Mouse (Mus musculus): Measurements from ENCODE around the gene Galnt11.
"Not testable (repeated sequence)": the region's sequence is repeated elsewhere in the genome, so short reads cannot be mapped to it uniquely, and the experiment has no call there.

Galnt11 gene

GRCm38 (mm10) chr5:25221604-25222003 lies at the start of gene Galnt11:
Galnt11 (plus strand) TSS chr5:25221904.
- in situ Hi-C loops (cut with MboI, MseI) = loop anchor here (10.0 kb wide), 1 partner anchor 1187 kb away; the partner anchor contains the start of gene Fam126a

- in situ Hi-C loops (cut with MboI, MseI) = not testable (repeated sequence)
Measured at GRCm38 (mm10) chr5:25177937-25178336, 43.8 kb upstream of the Galnt11 start.

- in situ Hi-C loops (cut with MboI, MseI) = not testable (repeated sequence)
Measured at GRCm38 (mm10) chr5:25178543-25178942, 43.2 kb upstream of the Galnt11 start.

- in situ Hi-C loops (cut with MboI, MseI) = no loop called here
Measured at GRCm38 (mm10) chr5:25179284-25179683, 42.4 kb upstream of the Galnt11 start.

- in situ Hi-C loops (cut with MboI, MseI) = loop anchor here (10.0 kb wide), 1 partner anchor 645 kb away; no protein-coding TSS in a partner anchor
Measured at GRCm38 (mm10) chr5:25179936-25180488, 41.7 kb upstream of the Galnt11 start.

- in situ Hi-C loops (cut with MboI, MseI) = loop anchor here (10.0 kb wide), 1 partner anchor 644 kb away; no protein-coding TSS in a partner anchor
Measured at GRCm38 (mm10) chr5:25181004-25181531, 40.6 kb upstream of the Galnt11 start, which contains the start of gene Galntl5. Galntl5 (plus strand) TSS chr5:25181460.

- in situ Hi-C loops (cut with MboI, MseI) = loop anchor here (10.0 kb wide), 1 partner anchor 641 kb away; no protein-coding TSS in a partner anchor
Measured at GRCm38 (mm10) chr5:25183595-25183994, 38.1 kb upstream of the Galnt11 start.

GRCm38 (mm10) chr5:25184594-25184993 lies 37.1 kb upstream of the Galnt11 start:
- in situ Hi-C loops (cut with MboI, MseI) = loop anchor here (10.0 kb wide), 1 partner anchor 640 kb away; no protein-coding TSS in a partner anchor

GRCm38 (mm10) chr5:25187727-25188126 lies 34.0 kb upstream of the Galnt11 start:
- in situ Hi-C loops (cut with MboI, MseI) = loop anchor here (10.0 kb wide), 1 partner anchor 637 kb away; no protein-coding TSS in a partner anchor

- in situ Hi-C loops (cut with MboI, MseI) = loop anchor here (10.0 kb wide), 1 partner anchor 636 kb away; no protein-coding TSS in a partner anchor
Measured at GRCm38 (mm10) chr5:25188802-25189201, 32.9 kb upstream of the Galnt11 start.

- in situ Hi-C loops (cut with MboI, MseI) = loop anchor here (5.0 kb wide), 1 partner anchor 33 kb away; no protein-coding TSS in a partner anchor
Measured at GRCm38 (mm10) chr5:25190521-25190920, 31.2 kb upstream of the Galnt11 start.

- in situ Hi-C loops (cut with MboI, MseI) = no loop called here
Measured at GRCm38 (mm10) chr5:25211872-25212271, 9.8 kb upstream of the Galnt11 start.

GRCm38 (mm10) chr5:25213216-25213615 lies 8.5 kb upstream of the Galnt11 start:
- in situ Hi-C loops (cut with MboI, MseI) = not testable (repeated sequence)

GRCm38 (mm10) chr5:25215006-25215405 lies 6.7 kb upstream of the Galnt11 start:
- in situ Hi-C loops (cut with MboI, MseI) = no loop called here

GRCm38 (mm10) chr5:25222752-25223702 lies 1.3 kb downstream of the Galnt11 start, which contains the start of gene E130116L18Rik:
E130116L18Rik (minus strand) TSS chr5:25223153.
- in situ Hi-C loops (cut with MboI, MseI) = loop anchor here (10.0 kb wide), 1 partner anchor 1188 kb away; the partner anchor contains the start of gene Fam126a

- in situ Hi-C loops (cut with MboI, MseI) = loop anchor here (10.0 kb wide), 1 partner anchor 1190 kb away; the partner anchor contains the start of gene Fam126a
Measured at GRCm38 (mm10) chr5:25224377-25224776, 2.7 kb downstream of the Galnt11 start.

GRCm38 (mm10) chr5:25243101-25243500 lies 21.4 kb downstream of the Galnt11 start:
- in situ Hi-C loops (cut with MboI, MseI) = no loop called here

- in situ Hi-C loops (cut with MboI, MseI) = no loop called here
Measured at GRCm38 (mm10) chr5:25245806-25246472, 24.2 kb downstream of the Galnt11 start.

GRCm38 (mm10) chr5:25246473-25246865 lies 24.8 kb downstream of the Galnt11 start:
- in situ Hi-C loops (cut with MboI, MseI) = no loop called here

- in situ Hi-C loops (cut with MboI, MseI) = no loop called here
Measured at GRCm38 (mm10) chr5:25247036-25247435, 25.3 kb downstream of the Galnt11 start.

GRCm38 (mm10) chr5:25252423-25252822 lies 30.7 kb downstream of the Galnt11 start:
- in situ Hi-C loops (cut with MboI, MseI) = no loop called here

Data from regulatory T cell (primary cell).